Mouse (Mus musculus) lung, adult 2 months (tissue): ENCODE data around the gene Pygo2. TPM values are rescaled to one million over a fixed set of nuclear protein-coding genes. Genes with fewer than 3 reads are reported as not detected.

ENCODE experiments used
- DNase-seq: peaks from one replicate; pipeline ENCODE4 v3.0.0; 2022
- H3K4me1 ChIP-seq: fragments of 200-500 bp; 2 replicates; pipeline ENCODE4 v1.6.1; 2011; ENCODE audit warnings: low read length; ENCODE audit not compliant: control insufficient read depth, insufficient read depth
- H3K4me3 ChIP-seq: fragments of 200-500 bp; replicated peaks from 2 replicates; pipeline ENCODE3; 2011; ENCODE audit warnings: low read depth, mild to moderate bottlenecking, control low read depth, low read length; ENCODE audit errors: extremely low read depth
- CTCF ChIP-seq: fragments of 200-500 bp; IDR thresholded peaks from 2 replicates; pipeline ENCODE4 v1.5.1; 2011; ENCODE audit warnings: mild to moderate bottlenecking, low read length, control low read depth; ENCODE audit not compliant: insufficient read depth
- POLR2A ChIP-seq: fragments of 200-500 bp; IDR thresholded peaks from 2 replicates; pipeline ENCODE4 v1.6.1; 2011; ENCODE audit warnings: low read depth, mild to moderate bottlenecking, control low read depth, low read length, borderline replicate concordance; ENCODE audit errors: extremely low read depth
- WGBS: fragments of 180-500 bp; shearing (Covaris S2); methylation state at CpG from one replicate; pipeline ENCODE4 v1.1.7; 2018; 5-methylcytosine and 5-hydroxymethylcytosine counted together
- polyA plus RNA-seq: library from polyadenylated mRNA; depleted of rRNA; stranded (reverse); fragments of >200 nt; gene quantifications from 2 replicates; pipeline ENCODE4 v1.2.3, GENCODE M21; 2012

Pygo2 gene
- polyA plus RNA-seq, 1 experiment, result 60.6 TPM

DNA sequence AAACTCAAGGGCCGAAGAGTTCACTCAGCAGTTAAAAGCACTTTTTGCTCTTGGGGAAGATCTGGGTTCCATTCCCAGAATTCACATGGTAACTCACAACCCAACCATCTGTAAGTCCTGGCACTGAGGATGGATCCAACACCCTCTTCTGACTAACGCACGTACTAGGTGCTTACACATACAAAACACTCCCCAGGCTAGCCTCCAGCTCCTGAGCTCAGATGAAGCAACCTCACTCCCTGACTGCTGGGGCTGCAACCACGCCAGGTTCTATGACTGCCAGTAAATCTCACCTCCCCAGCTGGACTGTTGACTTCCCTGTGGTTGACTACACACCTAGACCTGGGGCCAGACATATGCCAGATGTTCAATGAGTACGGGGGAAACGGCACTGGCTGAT is 23.1 kb upstream of the Pygo2 start:
- Histone ChIP-seq H3K4me1 (peaks cover 3% of the 10 kb centered on the region), H3K4me3 (no peak overlapping the region)
- WGBS, result 83% methylated on average over 6 of the region's 6 CpGs
- no peak for TF ChIP-seq POLR2A
- TF ChIP-seq CTCF, result no peak
- DNase-seq, result no peak

- no peak for DNase-seq
- WGBS, result 67% methylated on average over 16 of the region's 16 CpGs
- no peak overlapping the region for H3K4me3 ChIP-seq
- TF ChIP-seq CTCF (no peak), POLR2A (no peak)
- peaks cover 3% of the 10 kb centered on the region for H3K4me1 ChIP-seq
These were observed 21.6 kb upstream of the Pygo2 start for GRCm38 (mm10) chr3:89408448-89408847.

GRCm38 (mm10) chr3:89409701-89410100 is 20.3 kb upstream of the Pygo2 start:
- no peak for DNase-seq
- Histone ChIP-seq H3K4me3 (no peak overlapping the region), H3K4me1 (peaks cover 3% of the 10 kb centered on the region)
- WGBS, result 75% methylated on average over 3 of the region's 3 CpGs
- TF ChIP-seq POLR2A (no peak), CTCF (no peak)

DNA sequence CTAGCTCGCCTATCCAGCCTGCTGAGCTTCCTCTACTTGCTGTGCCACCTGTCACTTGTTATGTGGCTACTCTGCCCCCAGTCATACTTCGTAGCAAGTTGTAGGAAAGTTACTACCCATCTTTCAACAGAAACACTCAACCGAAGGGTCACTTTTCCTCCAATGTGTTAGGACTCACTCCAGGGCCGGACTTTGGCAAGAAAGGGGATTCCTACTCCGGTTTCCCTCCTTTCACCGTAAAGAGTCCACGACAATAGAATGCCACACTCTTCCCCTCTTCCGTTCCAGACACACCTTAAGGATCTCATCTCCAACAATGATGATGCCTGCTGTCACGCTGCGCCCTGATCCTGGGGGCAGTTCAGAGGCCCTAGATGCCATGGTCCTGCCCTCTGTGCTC is 19.1 kb upstream of the Pygo2 start:
- 72% methylated on average over 10 of the region's 10 CpGs for WGBS
- no peak for DNase-seq
- Histone ChIP-seq H3K4me1 (peaks cover 3% of the 10 kb centered on the region), H3K4me3 (no peak overlapping the region)
- TF ChIP-seq CTCF, result no peak
- no peak for TF ChIP-seq POLR2A

DNA sequence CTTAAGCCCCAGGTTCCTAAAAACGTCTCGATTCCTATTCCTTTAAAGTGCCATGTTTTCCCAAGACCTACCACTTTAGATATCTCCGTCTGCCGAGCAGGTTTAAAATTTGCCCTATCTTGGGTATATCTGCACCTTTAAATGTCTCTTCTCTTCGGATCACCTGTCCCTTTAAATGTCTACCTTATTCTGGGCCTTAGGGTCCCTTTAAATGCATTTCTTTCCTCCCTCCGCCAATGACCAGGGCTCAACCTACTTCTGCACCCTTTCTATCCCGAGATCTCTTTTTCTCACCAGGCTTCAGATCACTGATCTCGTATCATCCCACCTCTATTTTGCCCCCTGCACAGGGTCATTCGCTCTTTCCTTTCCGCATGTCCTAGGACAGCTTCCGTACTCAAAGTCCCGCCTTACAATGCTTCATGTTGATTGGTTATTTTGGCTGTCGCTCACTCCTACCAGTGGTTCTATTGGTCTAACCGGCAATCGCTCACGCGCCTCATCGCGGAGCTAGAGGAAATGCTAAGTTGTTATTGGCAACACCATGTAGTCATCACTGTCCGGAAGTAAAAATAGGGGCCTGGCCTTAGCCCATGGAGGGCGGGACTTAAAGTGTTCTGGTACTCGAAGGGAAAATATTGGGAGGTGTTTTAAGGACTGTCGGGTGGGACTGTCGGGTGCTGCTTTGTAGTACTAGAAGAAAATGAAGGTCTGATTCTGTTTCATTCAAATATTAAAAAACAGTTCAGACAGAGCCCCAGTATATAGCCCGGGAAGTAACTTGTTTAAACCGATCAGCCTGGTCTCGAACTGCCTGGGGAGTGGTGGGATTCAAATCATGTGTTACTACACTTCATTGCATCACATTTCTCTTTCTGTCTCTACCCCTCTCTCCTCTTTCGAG is 18.3 kb upstream of the Pygo2 start, which contains the start of gene Flad1:
Gene Flad1 (minus strand): TSS at position 381 of the 904 bp plus-strand sequence.
- peaks cover 3% of the 10 kb centered on the region for H3K4me1 ChIP-seq
- WGBS, result 4% methylated on average over 28 of the region's 28 CpGs
- TF ChIP-seq CTCF, result no peak
- TF ChIP-seq POLR2A, result no peak
- DNase-seq, result peak; percentile 99
- peak within 1 kb of the TSS; percentile 57 for H3K4me3 ChIP-seq

DNA sequence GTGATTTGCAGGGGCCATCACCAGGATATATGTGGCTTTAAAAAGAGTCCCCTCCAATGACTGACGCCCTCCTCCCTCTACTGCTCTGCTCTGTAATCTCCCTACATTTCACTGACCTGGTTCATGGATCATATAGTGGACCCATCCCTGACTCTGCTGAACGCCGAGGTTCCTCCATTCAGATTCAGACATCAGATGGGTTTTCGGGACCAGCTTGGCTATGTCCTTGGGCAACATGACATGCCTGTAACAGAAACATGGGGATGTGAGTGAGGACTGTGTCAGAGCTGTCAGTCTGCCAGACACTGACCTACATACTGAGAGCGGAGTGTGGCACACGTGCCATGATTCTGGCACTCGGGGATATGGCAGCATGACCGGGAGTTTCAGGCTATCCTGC is 13.9 kb upstream of the Pygo2 start:
- Histone ChIP-seq H3K4me3 (no peak overlapping the region), H3K4me1 (peaks cover 5% of the 10 kb centered on the region)
- TF ChIP-seq POLR2A, result no peak
- TF ChIP-seq CTCF, result no peak
- 93% methylated on average over 8 of the region's 8 CpGs for WGBS
- no peak for DNase-seq

DNA sequence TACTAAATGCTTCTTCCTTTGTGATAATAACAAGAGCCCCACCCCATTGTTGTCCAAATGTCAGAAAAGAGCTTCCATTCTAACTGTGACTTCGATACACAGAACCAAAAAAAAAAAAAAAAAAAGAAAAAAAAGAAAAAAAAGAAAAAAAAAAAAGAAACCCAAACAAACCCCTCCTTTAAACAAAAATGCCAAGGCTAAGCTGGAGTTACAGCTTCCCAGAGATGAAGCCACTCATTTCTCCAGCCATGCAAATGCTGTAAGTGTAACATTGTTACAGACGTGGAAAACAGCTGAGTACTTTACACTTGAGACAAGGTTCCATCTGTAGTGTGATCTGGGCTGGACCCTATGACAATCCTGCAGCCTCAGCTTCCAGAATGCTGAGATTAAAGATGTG is 12.9 kb upstream of the Pygo2 start:
- peaks cover 3% of the 10 kb centered on the region; the same call in 1 of the 2 replicates for H3K4me1 ChIP-seq
- no peak overlapping the region for H3K4me3 ChIP-seq
- 35% methylated on average over 2 of the region's 2 CpGs for WGBS
- no peak for TF ChIP-seq POLR2A
- no peak for TF ChIP-seq CTCF
- no peak for DNase-seq

DNA sequence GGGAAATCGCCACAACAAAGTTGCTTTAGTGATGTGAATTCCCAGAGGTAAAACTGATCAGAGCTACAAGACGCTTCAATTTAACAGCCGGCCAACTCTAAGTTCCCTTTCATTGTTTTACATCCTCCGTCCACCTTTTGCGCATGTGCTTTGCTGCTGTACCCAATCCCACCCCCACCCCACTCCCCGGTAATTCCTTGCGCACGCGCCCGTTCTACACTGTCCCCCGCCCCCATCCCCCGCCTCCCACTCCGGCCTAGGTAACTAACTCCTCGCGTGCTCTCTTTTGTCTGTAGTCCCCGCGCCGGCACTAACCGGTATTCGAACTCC is 12.2 kb upstream of the Pygo2 start:
- H3K4me3 ChIP-seq, result peak overlapping the region; percentile 58
- no peak for TF ChIP-seq POLR2A
- TF ChIP-seq CTCF, result no peak
- H3K4me1 ChIP-seq, result peaks cover 3% of the 10 kb centered on the region; the same call in 1 of the 2 replicates
- DNase-seq, result no peak
- 1% methylated on average over 20 of the region's 20 CpGs for WGBS

- peak; percentile 91 for DNase-seq
- H3K4me3 ChIP-seq, result peak within 1 kb of the TSS; percentile 89
- under 1% methylated on average over 39 of the region's 39 CpGs for WGBS
- TF ChIP-seq CTCF (no peak), POLR2A (peak; percentile 69; the same call in 1 of the 2 replicates)
- H3K4me1 ChIP-seq, result peaks cover 3% of the 10 kb centered on the region; the same call in 1 of the 2 replicates
These were observed 11.7 kb upstream of the Pygo2 start, which contains the start of the genes Cks1b and Shc1 for GRCm38 (mm10) chr3:89418170-89418860. TSS of gene Cks1b (minus strand) at chr3:89418383. TSS of gene Shc1 (plus strand) at chr3:89418443.
